Mouse (Mus musculus): ENCODE results near the gene Hesx1. TPM values are rescaled to one million over a fixed set of nuclear protein-coding genes. Genes with fewer than 3 reads are reported as not detected.

Gene Hesx1
- total RNA-seq, 2 experiments from 2014 or later: not detected

- no peak for DNase-seq
- intact Hi-C loops (cut with DNase I): no loop called here
Observed at GRCm38 (mm10) chr14:27005937-27006336, 11.7 kb downstream of the Hesx1 start.

- DNase-seq: no peak
- intact Hi-C loops (cut with DNase I): no loop called here
Observed at GRCm38 (mm10) chr14:27011561-27011960, 17.3 kb downstream of the Hesx1 start.

GRCm38 (mm10) chr14:27013658-27014057 is 19.4 kb downstream of the Hesx1 start:
- intact Hi-C loops (cut with DNase I): no loop called here
- DNase-seq: no peak

GRCm38 (mm10) chr14:27017936-27018335 is 23.7 kb downstream of the Hesx1 start:
- no peak for DNase-seq
- intact Hi-C loops (cut with DNase I): no loop called here

GRCm38 (mm10) chr14:27019850-27020249 is 25.6 kb downstream of the Hesx1 start:
- intact Hi-C loops (cut with DNase I): loop anchor here (10.0 kb wide), 1 partner anchor 45 kb away; the partner anchor contains the start of gene Appl1
- no peak for DNase-seq

- peak; percentile 57 for DNase-seq
- intact Hi-C loops (cut with DNase I): loop anchor here (10.0 kb wide), 1 partner anchor 48 kb away; the partner anchor contains the start of gene Appl1
Observed at GRCm38 (mm10) chr14:27022876-27023275, 28.7 kb downstream of the Hesx1 start.

- DNase-seq: no peak
- intact Hi-C loops (cut with DNase I): loop anchor here (10.0 kb wide), 1 partner anchor 50 kb away; the partner anchor contains the start of gene Appl1
Observed at GRCm38 (mm10) chr14:27024664-27025063, 30.4 kb downstream of the Hesx1 start.

GRCm38 (mm10) chr14:27029771-27030173 is 35.6 kb downstream of the Hesx1 start:
- intact Hi-C loops (cut with DNase I): loop anchor here (10.0 kb wide), 2 partner anchors 55 to 385 kb away; partner anchors contain the start of gene Appl1
- peak; percentile 41 for DNase-seq

GRCm38 (mm10) chr14:27031142-27031541 is 36.9 kb downstream of the Hesx1 start:
- peak; percentile 67 for DNase-seq
- intact Hi-C loops (cut with DNase I): loop anchor here (10.0 kb wide), 1 partner anchor 384 kb away; no protein-coding TSS in a partner anchor

- no peak for DNase-seq
- intact Hi-C loops (cut with DNase I): loop anchor here (10.0 kb wide), 1 partner anchor 377 kb away; no protein-coding TSS in a partner anchor
Observed at GRCm38 (mm10) chr14:27037513-27037912, 43.3 kb downstream of the Hesx1 start.

GRCm38 (mm10) chr14:27038783-27039182 is 44.6 kb downstream of the Hesx1 start, which contains the start of gene Il17rd:
Gene Il17rd, plus strand, starts transcription at chr14:27038941.
- intact Hi-C loops (cut with DNase I): loop anchor here (10.0 kb wide), 1 partner anchor 376 kb away; no protein-coding TSS in a partner anchor

GRCm38 (mm10) chr14:27039281-27040248 is 45.3 kb downstream of the Hesx1 start:
- peak; percentile 38 for DNase-seq

More at GRCm38 (mm10) chr14:27038783-27039182, 44.6 kb downstream of the Hesx1 start, which contains the start of gene Il17rd:
- peak; percentile 85 for DNase-seq

GRCm38 (mm10) chr14:27040451-27040850 is 46.2 kb downstream of the Hesx1 start:
- no peak for DNase-seq
- intact Hi-C loops (cut with DNase I): loop anchor here (5.0 kb wide), 1 partner anchor 52 kb away; no protein-coding TSS in a partner anchor

More at GRCm38 (mm10) chr14:27039281-27040248, 45.3 kb downstream of the Hesx1 start:
- intact Hi-C loops (cut with DNase I): loop anchor here (5.0 to 10.0 kb wide), 2 partner anchors 53 to 375 kb away; no protein-coding TSS in a partner anchor

GRCm38 (mm10) chr14:27042280-27042983 is 48.2 kb downstream of the Hesx1 start:
- intact Hi-C loops (cut with DNase I): loop anchor here (5.0 kb wide), 1 partner anchor 50 kb away; no protein-coding TSS in a partner anchor
- DNase-seq: no peak

- DNase-seq: no peak
- intact Hi-C loops (cut with DNase I): loop anchor here (5.0 kb wide), 1 partner anchor 49 kb away; no protein-coding TSS in a partner anchor
Observed at GRCm38 (mm10) chr14:27043416-27043815, 49.2 kb downstream of the Hesx1 start.

- intact Hi-C loops (cut with DNase I): loop anchor here (5.0 kb wide), 1 partner anchor 48 kb away; no protein-coding TSS in a partner anchor
- DNase-seq: no peak
Observed at GRCm38 (mm10) chr14:27044221-27044966, 50.2 kb downstream of the Hesx1 start.

- intact Hi-C loops (cut with DNase I): loop anchor here (5.0 kb wide), 1 partner anchor 47 kb away; no protein-coding TSS in a partner anchor
- DNase-seq: no peak
Observed at GRCm38 (mm10) chr14:27044967-27045361, 50.7 kb downstream of the Hesx1 start.

- intact Hi-C loops (cut with DNase I): no loop called here
- no peak for DNase-seq
Observed at GRCm38 (mm10) chr14:27048231-27048956, 54.2 kb downstream of the Hesx1 start.

GRCm38 (mm10) chr14:27050043-27050442 is 55.8 kb downstream of the Hesx1 start:
- peak; percentile 13 for DNase-seq

More at GRCm38 (mm10) chr14:27050043-27050442, 55.8 kb downstream of the Hesx1 start:
- intact Hi-C loops (cut with DNase I): no loop called here
